Mouse (Mus musculus): ENCODE measurements around the gene Fgf16. TPM values are rescaled to one million over a fixed set of nuclear protein-coding genes. Genes with fewer than 3 reads are reported as not detected.

Fgf16 gene
- polyA plus RNA-seq, 1 experiment from 2014 or later = 0.23 TPM

- no peak overlapping the region for H3K4me3 ChIP-seq (replicated peaks)
- no peak overlapping the region for H3K4me2 ChIP-seq (replicated peaks)
- no peak overlapping the region for H3K9ac ChIP-seq
- H3K9me3 ChIP-seq = no peaks in the 10 kb centered on the region
- WGBS = 73% methylated on average over 3 of the region's 3 CpGs
- 0 out of 2 replicates have a peak, but pooled peaks cover 8% of the 10 kb centered on the region for H3K4me1 ChIP-seq (replicated peaks)
- no peak for ATAC-seq
- H3K36me3 ChIP-seq = no peaks in the 10 kb centered on the region
- no peak overlapping the region for H3K27ac ChIP-seq
- peaks cover 28% of the 10 kb centered on the region for H3K27me3 ChIP-seq (replicated peaks)
These were observed 3.9 kb downstream of the Fgf16 start for GRCm38 (mm10) chrX:105767932-105768331.

- WGBS = 88% methylated on average over 5 of the region's 5 CpGs
- ATAC-seq = no peak
- Histone ChIP-seq H3K27ac (no peak overlapping the region), H3K36me3 (no peaks in the 10 kb centered on the region), H3K9ac (no peak overlapping the region), H3K9me3 (no peaks in the 10 kb centered on the region), H3K4me3 (replicated peaks) (no peak overlapping the region), H3K27me3 (replicated peaks) (no peaks in the 10 kb centered on the region; the same call in 1 of the 2 replicates), H3K4me2 (replicated peaks) (no peak overlapping the region), H3K4me1 (replicated peaks) (no peaks in the 10 kb centered on the region)
These were observed 9.2 kb downstream of the Fgf16 start for GRCm38 (mm10) chrX:105773281-105773680.

GRCm38 (mm10) chrX:105794806-105795403 lies 30.8 kb downstream of the Fgf16 start:
- H3K4me1 ChIP-seq (replicated peaks) = no peaks in the 10 kb centered on the region
- no peaks in the 10 kb centered on the region for H3K27me3 ChIP-seq (replicated peaks)
- ATAC-seq = peak; percentile 45; the same call in 1 of the 2 replicates
- no peak overlapping the region for H3K27ac ChIP-seq
- whole genome bisulfite sequencing = 59% methylated on average over 8 of the region's 8 CpGs
- H3K36me3 ChIP-seq = no peaks in the 10 kb centered on the region
- no peak overlapping the region for H3K4me3 ChIP-seq (replicated peaks)
- H3K4me2 ChIP-seq (replicated peaks) = no peak overlapping the region
- no peaks in the 10 kb centered on the region for H3K9me3 ChIP-seq
- H3K9ac ChIP-seq = no peak overlapping the region

- no peak overlapping the region for H3K4me3 ChIP-seq (replicated peaks)
- H3K27ac ChIP-seq = no peak overlapping the region
- H3K36me3 ChIP-seq = no peaks in the 10 kb centered on the region
- H3K9me3 ChIP-seq = no peaks in the 10 kb centered on the region
- ATAC-seq = no peak
- no peak overlapping the region for H3K9ac ChIP-seq
- H3K4me2 ChIP-seq (replicated peaks) = no peak overlapping the region
- H3K27me3 ChIP-seq (replicated peaks) = no peaks in the 10 kb centered on the region
- 88% methylated on average over 5 of the region's 5 CpGs for WGBS
- no peaks in the 10 kb centered on the region for H3K4me1 ChIP-seq (replicated peaks)
These were observed 60.4 kb downstream of the Fgf16 start for GRCm38 (mm10) chrX:105824462-105824861.

Other genes with a start within 250 kb of the Fgf16 start
- gene Atrx, start 165.1 kb downstream of the Fgf16 start, polyA plus RNA-seq (2015; fragmentation: Nextera tagmentation; extraction: Ambion mirVana) = 125 and 146 TPM in 2 replicates
- gene Magt1, start 247.6 kb downstream of the Fgf16 start, polyA plus RNA-seq (2015; fragmentation: Nextera tagmentation; extraction: Ambion mirVana) = 78.8 and 81.5 TPM in 2 replicates